Mouse (Mus musculus): ENCODE measurements around the gene Gpr83. TPM values are rescaled to one million over a fixed set of nuclear protein-coding genes. Genes with fewer than 3 reads are reported as not detected.
A peak's percentile ranks its signal among the peaks of the same experiment; 100 is the strongest.

Gpr83 gene
- total and polyA plus RNA-seq, 2 experiments from 2014 or later: not detected

GRCm38 (mm10) chr9:14884641-14885040 lies 24.6 kb downstream of the Gpr83 start:
- 29% methylated on average over 4 of the region's 4 CpGs for WGBS
- TF ChIP-seq EP300 (IDR thresholded peaks at IDR 0.05; ENCODE audit: low read depth): no peak
- Histone ChIP-seq H3K9me3 (replicated peaks; ENCODE audit: control insufficient read depth, low read length) (no peaks in the 10 kb centered on the region), H3K4me3 (ENCODE audit: low read depth, low read length) (no peak overlapping the region), H3K27ac (ENCODE audit: low read depth) (no peak overlapping the region), H3K27me3 (ENCODE audit: control insufficient read depth, insufficient read depth, low read length) (no peaks in the 10 kb centered on the region), H3K4me1 (ENCODE audit: control insufficient read depth, insufficient read depth) (no peaks in the 10 kb centered on the region), H3K36me3 (replicated peaks; ENCODE audit: control insufficient read depth, insufficient read depth, low read length) (no peaks in the 10 kb centered on the region), H3K4me2 (ENCODE audit: low read depth, low read length) (no peak overlapping the region), H3K9ac (replicated peaks; ENCODE audit: low read depth, low read length) (no peak overlapping the region)
- DNase-seq (ENCODE audit: low spot score) (no peak), ATAC-seq (ENCODE audit: insufficient read depth, low read depth) (peak; percentile 58; the same call in 1 of the 2 replicates)

DNA sequence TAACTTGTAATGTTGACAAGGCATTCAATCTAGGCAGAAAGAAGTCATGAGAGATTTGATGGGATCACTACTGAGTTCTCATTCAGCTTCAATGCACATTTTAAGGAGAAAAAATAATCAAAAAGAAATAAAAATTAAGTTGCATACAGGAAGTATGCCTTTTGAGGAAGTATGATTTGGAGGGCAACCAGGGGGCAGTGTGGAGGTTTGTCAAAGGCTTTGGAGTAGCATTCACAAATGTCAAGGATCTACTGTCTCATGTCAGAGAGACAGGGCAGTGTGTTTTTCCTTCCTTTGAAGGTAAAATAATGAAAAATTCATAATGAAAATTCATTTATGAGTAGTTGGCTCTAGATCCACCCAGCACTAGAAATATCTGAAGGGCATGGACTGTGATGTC lies 25.1 kb downstream of the Gpr83 start:
- TF ChIP-seq CTCF (IDR thresholded peaks at IDR 0.05; ENCODE audit: low read depth) (no peak), EP300 (IDR thresholded peaks at IDR 0.05; ENCODE audit: low read depth) (no peak)
- H3K4me1 ChIP-seq (ENCODE audit: control insufficient read depth, insufficient read depth): no peaks in the 10 kb centered on the region
- DNase-seq (ENCODE audit: low spot score) (no peak), ATAC-seq (ENCODE audit: insufficient read depth, low read depth) (no peak)
- no peaks in the 10 kb centered on the region for H3K9me3 ChIP-seq (replicated peaks; ENCODE audit: control insufficient read depth, low read length)
- H3K27ac ChIP-seq (ENCODE audit: low read depth): no peak overlapping the region
- no peaks in the 10 kb centered on the region for H3K27me3 ChIP-seq (ENCODE audit: control insufficient read depth, insufficient read depth, low read length)
- H3K9ac ChIP-seq (replicated peaks; ENCODE audit: low read depth, low read length): no peak overlapping the region
- H3K36me3 ChIP-seq (replicated peaks; ENCODE audit: control insufficient read depth, insufficient read depth, low read length): no peaks in the 10 kb centered on the region
- H3K4me2 ChIP-seq (ENCODE audit: low read depth, low read length): no peak overlapping the region
- H3K4me3 ChIP-seq (ENCODE audit: low read depth, low read length): no peak overlapping the region

- DNase-seq (ENCODE audit: low spot score): no peak
- Histone ChIP-seq H3K27ac (ENCODE audit: low read depth) (no peak overlapping the region), H3K36me3 (replicated peaks; ENCODE audit: control insufficient read depth, insufficient read depth, low read length) (no peaks in the 10 kb centered on the region), H3K9me3 (replicated peaks; ENCODE audit: control insufficient read depth, low read length) (no peaks in the 10 kb centered on the region), H3K4me3 (ENCODE audit: low read depth, low read length) (no peak overlapping the region), H3K4me2 (ENCODE audit: low read depth, low read length) (no peak overlapping the region), H3K9ac (replicated peaks; ENCODE audit: low read depth, low read length) (no peak overlapping the region), H3K4me1 (ENCODE audit: control insufficient read depth, insufficient read depth) (no peaks in the 10 kb centered on the region), H3K27me3 (ENCODE audit: control insufficient read depth, insufficient read depth, low read length) (no peaks in the 10 kb centered on the region)
- ATAC-seq (ENCODE audit: insufficient read depth, low read depth): no peak
- 66% methylated on average over 1 of the region's 1 CpGs for WGBS
- no peak for TF ChIP-seq EP300 (IDR thresholded peaks at IDR 0.05; ENCODE audit: low read depth)
- no peak for TF ChIP-seq CTCF (IDR thresholded peaks at IDR 0.05; ENCODE audit: low read depth)
These were observed 25.9 kb downstream of the Gpr83 start for GRCm38 (mm10) chr9:14885954-14886353.

DNA sequence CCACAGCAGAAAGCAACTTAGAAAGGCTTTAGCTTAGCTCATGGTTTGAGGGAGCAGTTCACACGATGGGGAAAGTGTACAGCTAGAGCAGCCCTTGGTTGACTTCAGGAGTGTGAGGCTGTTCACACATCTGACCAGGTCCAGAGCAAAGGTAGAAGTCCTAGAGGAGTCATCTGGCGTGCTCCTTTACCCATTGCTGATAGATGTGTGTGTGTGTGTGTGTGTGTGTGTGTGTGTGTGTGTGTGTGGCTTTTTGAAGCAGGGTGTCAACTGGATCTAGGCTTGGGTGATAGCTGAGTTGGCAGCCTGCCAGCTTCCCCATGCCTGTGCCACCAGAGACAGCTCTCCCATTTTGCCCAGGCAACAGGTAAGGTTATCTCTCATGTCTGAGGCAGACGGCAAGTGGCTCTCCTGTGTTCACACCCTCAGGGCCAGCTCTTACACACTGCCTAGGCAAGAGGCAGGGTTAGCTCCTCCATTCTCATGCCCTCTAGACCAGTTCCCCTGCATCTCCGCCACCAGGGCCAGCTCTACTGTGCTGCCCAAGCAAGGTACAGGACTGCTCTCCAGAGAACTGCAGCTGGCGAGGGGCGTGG lies 27.9 kb downstream of the Gpr83 start:
- no peak for TF ChIP-seq EP300 (IDR thresholded peaks at IDR 0.05; ENCODE audit: low read depth)
- H3K4me2 ChIP-seq (ENCODE audit: low read depth, low read length): no peak overlapping the region
- WGBS: 76% methylated on average over 6 of the region's 6 CpGs
- H3K36me3 ChIP-seq (replicated peaks; ENCODE audit: control insufficient read depth, insufficient read depth, low read length): no peaks in the 10 kb centered on the region
- no peak overlapping the region for H3K9ac ChIP-seq (replicated peaks; ENCODE audit: low read depth, low read length)
- DNase-seq (ENCODE audit: low spot score) (no peak), ATAC-seq (ENCODE audit: insufficient read depth, low read depth) (no peak)
- no peaks in the 10 kb centered on the region for H3K27me3 ChIP-seq (ENCODE audit: control insufficient read depth, insufficient read depth, low read length)
- no peak overlapping the region for H3K4me3 ChIP-seq (ENCODE audit: low read depth, low read length)
- no peaks in the 10 kb centered on the region for H3K4me1 ChIP-seq (ENCODE audit: control insufficient read depth, insufficient read depth)
- no peaks in the 10 kb centered on the region for H3K9me3 ChIP-seq (replicated peaks; ENCODE audit: control insufficient read depth, low read length)
- no peak overlapping the region for H3K27ac ChIP-seq (ENCODE audit: low read depth)

DNA sequence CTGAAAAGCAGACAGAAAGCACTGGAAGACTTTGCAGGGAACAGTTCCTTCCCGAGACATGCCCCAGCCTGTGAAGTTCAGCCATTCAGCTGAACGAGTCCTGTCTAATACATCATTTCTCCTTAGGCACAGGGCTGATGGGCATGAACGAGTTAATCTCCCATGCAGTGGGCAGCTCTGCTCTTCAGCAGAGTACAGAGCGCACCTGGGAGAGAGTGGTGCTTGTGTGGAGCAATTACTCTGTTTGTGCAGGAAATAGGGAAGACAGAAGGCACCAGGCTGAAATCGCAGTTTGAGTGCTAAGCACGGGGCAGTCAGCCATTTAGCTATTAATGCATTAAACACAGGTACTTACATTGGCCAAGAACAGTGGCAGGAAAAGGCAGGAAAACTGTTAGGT lies 28.7 kb downstream of the Gpr83 start:
- DNase-seq (ENCODE audit: low spot score) (no peak), ATAC-seq (ENCODE audit: insufficient read depth, low read depth) (no peak)
- Histone ChIP-seq H3K36me3 (replicated peaks; ENCODE audit: control insufficient read depth, insufficient read depth, low read length) (no peaks in the 10 kb centered on the region), H3K4me2 (ENCODE audit: low read depth, low read length) (no peak overlapping the region), H3K9ac (replicated peaks; ENCODE audit: low read depth, low read length) (no peak overlapping the region), H3K4me1 (ENCODE audit: control insufficient read depth, insufficient read depth) (no peaks in the 10 kb centered on the region), H3K27ac (ENCODE audit: low read depth) (no peak overlapping the region), H3K9me3 (replicated peaks; ENCODE audit: control insufficient read depth, low read length) (no peaks in the 10 kb centered on the region), H3K4me3 (ENCODE audit: low read depth, low read length) (no peak overlapping the region), H3K27me3 (ENCODE audit: control insufficient read depth, insufficient read depth, low read length) (no peaks in the 10 kb centered on the region)
- TF ChIP-seq CTCF (IDR thresholded peaks at IDR 0.05; ENCODE audit: low read depth): no peak
- no peak for TF ChIP-seq EP300 (IDR thresholded peaks at IDR 0.05; ENCODE audit: low read depth)
- 77% methylated on average over 6 of the region's 6 CpGs for WGBS

DNA sequence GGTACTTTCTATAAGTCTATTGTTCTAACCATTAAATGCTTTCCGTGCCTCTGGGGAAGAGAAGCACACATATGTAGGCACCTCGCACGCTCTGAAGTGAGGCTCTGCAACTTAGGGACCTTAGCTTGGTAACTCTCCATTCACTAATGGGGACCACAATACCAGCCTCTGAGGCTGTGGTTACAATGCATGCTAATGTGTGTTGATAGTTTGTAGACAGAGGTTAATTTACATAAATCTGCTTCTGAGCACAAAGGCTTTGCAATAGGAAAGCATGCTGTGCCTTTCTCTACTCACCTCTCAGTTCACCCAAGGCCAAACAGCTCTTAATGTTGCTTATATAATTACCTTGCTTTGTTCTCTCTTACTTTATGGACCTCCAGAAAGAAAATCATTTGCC lies 30.7 kb downstream of the Gpr83 start:
- Histone ChIP-seq H3K4me3 (ENCODE audit: low read depth, low read length) (no peak overlapping the region), H3K27me3 (ENCODE audit: control insufficient read depth, insufficient read depth, low read length) (no peaks in the 10 kb centered on the region), H3K4me1 (ENCODE audit: control insufficient read depth, insufficient read depth) (no peaks in the 10 kb centered on the region), H3K9ac (replicated peaks; ENCODE audit: low read depth, low read length) (no peak overlapping the region), H3K9me3 (replicated peaks; ENCODE audit: control insufficient read depth, low read length) (no peaks in the 10 kb centered on the region), H3K27ac (ENCODE audit: low read depth) (no peak overlapping the region), H3K4me2 (ENCODE audit: low read depth, low read length) (no peak overlapping the region), H3K36me3 (replicated peaks; ENCODE audit: control insufficient read depth, insufficient read depth, low read length) (no peaks in the 10 kb centered on the region)
- WGBS: 82% methylated on average over 3 of the region's 3 CpGs
- no peak for ATAC-seq (ENCODE audit: insufficient read depth, low read depth)
- DNase-seq (ENCODE audit: low spot score): no peak
- TF ChIP-seq CTCF (IDR thresholded peaks at IDR 0.05; ENCODE audit: low read depth) (no peak), EP300 (IDR thresholded peaks at IDR 0.05; ENCODE audit: low read depth) (no peak)

Data from heart, postnatal 0 days (tissue).